Mouse (Mus musculus) megakaryocyte, embryonic 14.5 days (primary cell): ENCODE results near the gene Aars2.

Experiments
- FLI1 ChIP-seq: IDR thresholded peaks from 2 replicates; pipeline ENCODE4 v1.6.1; 2012; ENCODE audit warnings: low read length, inconsistent platforms, mixed read lengths
- GATA1 ChIP-seq: IDR thresholded peaks from 3 replicates; pipeline ENCODE4 v1.6.1; 2012; ENCODE audit warnings: mixed read lengths, low read length, inconsistent platforms, borderline replicate concordance

- TF ChIP-seq FLI1: no peak
- no peak for TF ChIP-seq GATA1
Measured at GRCm38 (mm10) chr17:45545278-45545961, 38.8 kb downstream of the Aars2 start.
